Mouse (Mus musculus): ENCODE measurements around the gene Fam180a.

Gene Fam180a

DNA sequence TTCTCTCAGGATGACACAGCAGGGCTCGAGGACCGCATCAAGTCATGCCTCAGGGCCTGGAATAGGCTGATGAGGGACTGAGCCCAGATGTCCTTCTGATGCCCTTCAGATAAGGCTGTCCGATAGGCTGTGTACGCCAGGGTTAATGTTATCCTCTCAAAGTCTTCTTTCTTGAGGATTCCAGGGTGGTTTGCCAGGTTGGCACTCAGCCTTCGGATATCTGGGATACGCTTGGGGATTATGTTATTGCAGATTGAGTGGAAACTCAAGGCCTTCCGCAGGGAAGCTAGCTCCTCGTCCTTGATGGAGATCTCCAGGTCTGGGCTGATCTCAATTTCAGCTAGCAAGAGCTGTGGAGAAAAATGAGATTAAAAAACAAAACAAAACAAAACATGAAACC is 12.4 kb downstream of the Fam180a start:
- DNase-seq (ENCODE audit: low read depth) = no peak

- no peak for DNase-seq (ENCODE audit: low read depth)
Observed at GRCm38 (mm10) chr6:35309406-35309805, 16.5 kb downstream of the Fam180a start.

GRCm38 (mm10) chr6:35308037-35308436 is 17.9 kb downstream of the Fam180a start, which contains the start of gene Slc13a4:
TSS of gene Slc13a4 (minus strand) at chr6:35308131.
- no peak for DNase-seq (ENCODE audit: low read depth)

GRCm38 (mm10) chr6:35307136-35307535 is 18.8 kb downstream of the Fam180a start:
- no peak for DNase-seq (ENCODE audit: low read depth)

- no peak for DNase-seq (ENCODE audit: low read depth)
Observed at GRCm38 (mm10) chr6:35303355-35303900, 22.5 kb downstream of the Fam180a start.

DNA sequence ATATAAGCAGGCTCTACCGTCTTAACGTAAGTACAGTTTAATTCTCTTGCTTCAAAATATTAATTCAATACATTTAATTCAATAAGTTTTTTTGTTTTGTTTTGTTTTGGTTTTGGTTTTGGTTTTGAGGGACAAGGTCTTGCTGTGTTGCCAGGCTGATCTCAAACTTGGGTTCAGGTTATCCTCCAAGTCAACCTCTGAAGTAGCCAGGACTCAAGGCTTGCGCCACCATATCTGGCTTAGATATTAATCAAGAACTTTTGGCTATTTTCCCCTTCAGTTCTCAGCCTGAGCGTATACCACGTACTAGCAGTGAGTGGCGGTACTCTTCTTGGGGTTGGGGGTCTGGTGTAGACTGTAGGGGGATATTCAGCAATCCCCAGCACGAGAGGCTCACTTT is 23.4 kb downstream of the Fam180a start:
- DNase-seq (ENCODE audit: low read depth) = no peak

DNA sequence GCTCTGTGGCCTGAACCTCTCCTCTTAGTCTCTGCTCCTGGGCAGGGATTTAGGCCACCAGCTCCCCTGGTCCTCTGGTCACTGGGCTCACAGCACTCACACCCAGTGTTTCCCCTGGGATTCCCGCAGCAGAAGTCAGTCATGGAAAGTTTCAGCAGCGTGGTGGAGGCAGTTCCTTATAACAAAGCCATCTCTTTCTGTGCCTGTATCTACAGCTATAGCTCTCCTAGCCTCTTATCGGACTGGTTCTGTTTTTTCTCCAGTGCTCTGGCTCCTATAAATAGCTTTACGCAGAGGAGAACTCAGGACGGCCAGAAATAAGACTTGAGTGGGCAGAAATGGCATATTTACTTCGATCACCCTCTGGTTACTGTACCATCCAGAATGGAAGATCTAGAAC is 27.6 kb downstream of the Fam180a start:
- DNase-seq (ENCODE audit: low read depth) = no peak

- DNase-seq (ENCODE audit: low read depth) = no peak
Observed at GRCm38 (mm10) chr6:35297516-35298227, 28.3 kb downstream of the Fam180a start.

GRCm38 (mm10) chr6:35297001-35297400 is 28.9 kb downstream of the Fam180a start:
- no peak for DNase-seq (ENCODE audit: low read depth)

DNA sequence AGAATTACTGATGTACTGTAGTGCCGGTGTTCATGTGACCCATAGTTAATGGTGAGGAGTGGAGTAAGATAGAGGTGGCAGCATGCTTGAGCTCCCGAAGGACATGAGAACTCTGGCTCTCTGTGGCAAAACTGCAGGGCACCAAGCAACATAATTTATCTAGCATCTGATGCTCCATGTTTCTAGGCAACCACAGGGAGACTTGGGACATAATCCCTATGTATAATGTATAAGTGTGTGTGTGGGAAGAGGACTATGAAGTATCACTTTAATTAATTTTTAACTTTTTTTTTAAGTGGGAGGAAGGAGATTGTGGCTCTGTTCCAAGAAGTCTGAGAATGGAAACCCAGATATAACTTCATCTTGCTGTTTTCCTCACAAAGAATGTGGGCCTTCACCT is 31.0 kb downstream of the Fam180a start:
- no peak for DNase-seq (ENCODE audit: low read depth)

GRCm38 (mm10) chr6:35289676-35290075 is 36.3 kb downstream of the Fam180a start:
- DNase-seq (ENCODE audit: low read depth) = no peak

- DNase-seq (ENCODE audit: low read depth) = no peak
Observed at GRCm38 (mm10) chr6:35288920-35289319, 37.0 kb downstream of the Fam180a start.

DNA sequence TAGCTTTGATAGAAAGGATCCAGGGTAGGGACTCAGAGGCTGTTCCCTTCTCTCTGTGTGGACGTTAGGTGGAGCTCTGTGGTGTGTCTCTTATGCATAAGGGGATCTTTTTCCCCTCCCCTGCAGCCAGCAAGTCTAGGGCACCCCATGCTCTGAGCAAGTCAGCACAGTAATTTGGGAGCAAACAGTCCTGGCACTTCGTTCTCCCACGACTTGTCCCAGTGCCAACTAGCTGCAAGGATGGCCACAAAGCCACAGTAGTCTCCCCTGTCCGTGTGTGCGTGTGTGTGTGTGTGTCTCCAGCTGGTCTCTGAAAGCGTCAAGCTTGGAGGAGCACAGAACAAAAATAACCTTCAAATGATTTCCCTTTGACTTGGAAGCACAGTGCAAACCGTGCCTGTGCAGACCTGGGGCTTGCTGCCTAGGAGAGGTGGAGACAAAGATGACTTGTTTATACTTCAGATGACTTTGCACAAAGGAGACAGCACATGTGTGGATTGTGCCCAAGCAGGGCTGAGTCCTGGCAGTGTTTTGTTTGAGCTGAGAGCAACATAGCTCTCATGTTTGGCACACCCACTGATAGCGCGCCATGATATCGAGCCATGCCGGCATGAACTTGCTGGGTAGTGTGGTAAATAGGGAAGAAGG is 37.7 kb downstream of the Fam180a start:
- DNase-seq (ENCODE audit: low read depth) = no peak

- DNase-seq (ENCODE audit: low read depth) = no peak
Observed at GRCm38 (mm10) chr6:35279306-35279705, 46.6 kb downstream of the Fam180a start.

DNA sequence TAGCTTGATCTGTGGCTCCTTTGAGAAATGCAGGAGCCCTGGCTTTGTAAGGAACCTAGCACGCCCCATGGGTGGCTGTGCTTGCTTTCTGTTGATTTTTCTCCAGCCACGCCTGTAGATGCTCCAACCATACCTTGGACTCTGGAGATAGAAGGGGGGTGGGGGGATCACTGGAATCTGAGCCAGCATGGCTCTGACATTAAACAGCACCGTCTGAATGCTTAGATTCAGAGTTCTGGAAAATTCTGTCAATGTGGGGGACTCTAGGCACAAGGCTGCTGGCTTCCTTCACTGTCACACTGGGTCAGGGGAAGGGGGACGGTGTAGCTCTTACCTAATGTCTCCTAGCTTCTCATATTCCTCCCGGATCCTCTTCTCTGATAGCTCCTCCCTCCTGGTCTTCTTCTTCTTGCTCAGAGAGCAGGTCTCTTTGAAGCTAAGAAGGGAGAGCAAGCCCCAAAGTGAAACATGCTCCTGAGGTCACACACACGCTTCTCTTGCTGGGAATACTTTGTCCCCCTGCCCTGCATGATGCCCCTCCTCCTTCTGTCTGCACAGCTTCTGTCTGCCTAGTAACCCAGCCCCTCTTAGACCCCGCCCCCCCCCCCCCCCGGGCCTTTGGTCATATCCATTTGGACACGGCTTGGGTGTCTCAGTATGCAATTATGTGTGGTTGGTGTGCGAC is 47.9 kb downstream of the Fam180a start:
- no peak for DNase-seq (ENCODE audit: low read depth)

DNA sequence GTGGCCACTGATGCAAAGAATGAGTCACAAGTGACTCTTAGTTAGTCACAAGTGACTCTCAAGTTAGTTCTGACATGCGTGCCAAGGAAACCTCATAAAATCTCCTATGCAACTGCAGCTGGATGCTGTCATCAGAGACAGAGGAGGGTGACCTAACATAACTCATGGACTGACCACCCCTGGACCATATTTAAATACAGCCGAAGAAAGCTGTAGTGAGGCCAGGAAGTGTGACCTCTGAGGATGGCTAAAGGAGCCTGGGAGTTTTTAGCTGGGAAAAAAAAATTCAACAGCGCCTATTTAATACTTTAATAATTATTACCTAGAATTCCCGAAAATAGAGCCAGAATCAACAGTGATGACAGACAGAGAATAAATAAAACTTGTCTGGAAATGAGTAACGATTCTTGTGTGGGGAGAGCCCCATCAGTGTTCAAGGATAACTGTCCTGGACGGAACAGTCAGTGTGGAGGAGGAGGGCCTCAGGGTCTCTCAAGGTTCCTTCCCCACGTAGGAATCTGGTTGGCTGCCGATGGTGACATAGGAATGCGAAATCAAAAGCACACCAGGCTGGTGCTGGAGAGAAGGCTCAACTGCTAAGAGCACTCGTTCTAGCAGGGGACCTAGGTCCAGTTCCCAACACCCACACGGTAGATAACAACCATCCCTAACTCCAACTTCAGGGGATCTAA is 52.4 kb downstream of the Fam180a start:
- no peak for DNase-seq (ENCODE audit: low read depth)

DNA sequence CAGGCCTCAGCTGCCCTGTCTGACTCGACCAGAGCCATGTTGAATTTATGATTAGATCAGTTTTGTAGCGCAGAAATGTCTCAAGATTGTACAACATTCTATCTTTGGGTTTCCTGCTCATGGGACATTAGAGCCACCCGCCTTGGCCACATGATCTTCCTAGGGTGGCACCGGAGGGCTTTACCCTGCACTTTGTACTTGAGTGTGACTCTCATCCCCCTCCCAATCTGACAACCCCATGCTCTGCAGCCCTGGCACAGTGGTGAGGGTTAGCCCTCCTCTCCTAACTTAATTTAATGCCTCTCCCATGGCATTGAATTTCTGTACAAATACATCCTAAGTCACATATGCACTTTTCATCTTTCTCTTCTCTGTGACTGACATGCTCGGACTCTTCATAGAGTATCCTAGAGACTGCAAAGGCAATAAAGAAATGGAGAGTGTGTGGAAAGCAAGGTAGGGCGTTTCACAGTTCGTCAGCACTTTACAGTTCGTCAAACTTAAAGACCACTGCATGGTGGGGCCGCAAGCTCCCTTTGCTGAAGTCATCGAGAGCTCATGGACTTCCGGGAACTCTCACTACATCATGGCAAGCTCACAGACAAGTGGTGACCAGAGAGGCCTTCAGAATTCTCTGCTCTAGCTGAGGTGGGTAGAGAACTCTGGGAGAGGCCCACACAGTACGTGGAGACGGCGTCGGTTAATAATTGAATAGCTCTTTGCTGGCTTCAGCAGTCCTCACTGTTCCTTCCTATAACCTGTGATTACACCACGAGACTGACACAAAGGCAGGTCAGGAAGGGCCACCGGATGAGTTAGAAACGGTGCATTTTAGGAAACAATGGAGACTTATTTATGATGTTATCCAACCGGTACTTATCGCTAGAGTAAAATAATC is 53.8 kb downstream of the Fam180a start:
- no peak for DNase-seq (ENCODE audit: low read depth)

GRCm38 (mm10) chr6:35271094-35271855 is 54.7 kb downstream of the Fam180a start:
- no peak for DNase-seq (ENCODE audit: low read depth)

GRCm38 (mm10) chr6:35269643-35270042 is 56.3 kb downstream of the Fam180a start:
- DNase-seq (ENCODE audit: low read depth) = no peak

GRCm38 (mm10) chr6:35268711-35269110 is 57.2 kb downstream of the Fam180a start:
- no peak for DNase-seq (ENCODE audit: low read depth)

Data from c-Kit-positive CD71-positive TER-119-negative erythroid progenitor cells, embryonic 14.5 days (primary cell).